Mouse (Mus musculus) Muller cell, postnatal 12 days (primary cell): ENCODE data around the gene Olfr1434.
"Not testable (repeated sequence)": the region's sequence is repeated elsewhere in the genome, so short reads cannot be mapped to it uniquely, and the experiment has no call there.

Experiments used
- DNase-seq: peaks from one replicate; pipeline ENCODE4 v3.0.0-alpha.2; 2015; ENCODE audit errors: inconsistent ontology term

Olfr1434 gene

GRCm38 (mm10) chr19:12279554-12279953, at the start of gene Olfr1434:
Gene Olfr1434, plus strand, starts transcription at chr19:12279854.
- no peak for DNase-seq

- not testable (repeated sequence) for DNase-seq
These were observed 47.2 kb upstream of the Olfr1434 start, which contains the start of gene Olfr1432 for GRCm38 (mm10) chr19:12232496-12232895. Gene Olfr1432, minus strand, starts transcription at chr19:12232596.

- no peak for DNase-seq
These were observed 38.1 kb upstream of the Olfr1434 start, which contains the start of gene Olfr262 for GRCm38 (mm10) chr19:12241559-12241958. Gene Olfr262, minus strand, starts transcription at chr19:12241659.

- no peak for DNase-seq
These were observed 18.9 kb upstream of the Olfr1434 start, which contains the start of gene Olfr235 for GRCm38 (mm10) chr19:12260732-12261131. Gene Olfr235, plus strand, starts transcription at chr19:12261032.

- DNase-seq: no peak
These were observed 13.3 kb downstream of the Olfr1434 start for GRCm38 (mm10) chr19:12292979-12293378.

GRCm38 (mm10) chr19:12299030-12299429, 19.4 kb downstream of the Olfr1434 start, which contains the start of gene Olfr1436:
Gene Olfr1436, minus strand, starts transcription at chr19:12299130.
- DNase-seq: not testable (repeated sequence)

- DNase-seq: no peak
These were observed 45.3 kb downstream of the Olfr1434 start, which contains the start of gene Olfr1437 for GRCm38 (mm10) chr19:12325001-12325400. Gene Olfr1437, minus strand, starts transcription at chr19:12325101.
